Mouse (Mus musculus) intestine, postnatal 0 days (tissue): Measurements from ENCODE around the gene Ccr1l1. TPM values are rescaled to one million over a fixed set of nuclear protein-coding genes. Genes with fewer than 3 reads are reported as not detected.
A peak's percentile ranks its signal among the peaks of the same experiment; 100 is the strongest.

Source experiments
- ATAC-seq: fragments of 200-750 bp; cut with Nextera tagmentation; 2 replicates; pipeline ENCODE4 v1.8.0; 2017; ENCODE audit warnings: mild to moderate bottlenecking, moderate TSS enrichment, moderate library complexity
- H3K27ac ChIP-seq: fragments of 300-500 bp; sonication (generic); 2 replicates; pipeline ENCODE4 v1.5.1; 2014; ENCODE audit warnings: mild to moderate bottlenecking, low read depth, low read length, moderate library complexity
- H3K27me3 ChIP-seq: fragments of 300-500 bp; sonication (generic); replicated peaks from 2 replicates; pipeline ENCODE4 v1.6.1; 2014; ENCODE audit warnings: low read length, mixed read lengths; ENCODE audit not compliant: control insufficient read depth, insufficient read depth
- H3K36me3 ChIP-seq: fragments of 300-500 bp; sonication (generic); 2 replicates; pipeline ENCODE4 v1.6.1; 2014; ENCODE audit warnings: mild to moderate bottlenecking, moderate library complexity; ENCODE audit not compliant: control insufficient read depth, insufficient read depth
- H3K4me1 ChIP-seq: fragments of 300-500 bp; sonication (generic); replicated peaks from 2 replicates; pipeline ENCODE4 v1.6.1; 2014; ENCODE audit warnings: antibody characterized with exemption, low read length, mixed read lengths; ENCODE audit not compliant: control insufficient read depth, insufficient read depth
- H3K4me2 ChIP-seq: fragments of 300-500 bp; sonication (generic); replicated peaks from 2 replicates; pipeline ENCODE4 v1.6.1; 2014; ENCODE audit warnings: low read depth, mild to moderate bottlenecking, moderate library complexity
- H3K4me3 ChIP-seq: fragments of 300-500 bp; sonication (generic); 2 replicates; pipeline ENCODE4 v1.5.1; 2014; ENCODE audit warnings: low read depth, low read length
- H3K9ac ChIP-seq: fragments of 300-500 bp; sonication (generic); 2 replicates; pipeline ENCODE4 v1.6.1; 2014; ENCODE audit warnings: mild to moderate bottlenecking, low read depth, low read length
- H3K9me3 ChIP-seq: fragments of 300-500 bp; sonication (generic); 2 replicates; pipeline ENCODE4 v1.6.1; 2016; ENCODE audit warnings: mixed run types; ENCODE audit not compliant: control insufficient read depth
- CTCF ChIP-seq: sonication (generic); IDR thresholded peaks from 2 replicates; pipeline ENCODE4 v1.5.1; 2016; ENCODE audit warnings: low read depth, mild to moderate bottlenecking, control low read depth, antibody characterized with exemption, moderate library complexity
- WGBS: fragments of 180-500 bp; shearing (Covaris S2); extraction: QIAGEN DNeasy Blood & Tissue Kit; methylation state at CpG from one replicate; pipeline ENCODE4 v1.1.7; 2014; 5-methylcytosine and 5-hydroxymethylcytosine counted together
- polyA plus RNA-seq: library from polyadenylated mRNA; unstranded; fragments of >200 nt; fragmentation: Nextera tagmentation; extraction: Ambion mirVana; gene quantifications from 2 replicates; pipeline ENCODE4 v1.2.1, GENCODE M21; 2015

Gene Ccr1l1
- polyA plus RNA-seq, 1 experiment from 2014 or later: not detected

DNA sequence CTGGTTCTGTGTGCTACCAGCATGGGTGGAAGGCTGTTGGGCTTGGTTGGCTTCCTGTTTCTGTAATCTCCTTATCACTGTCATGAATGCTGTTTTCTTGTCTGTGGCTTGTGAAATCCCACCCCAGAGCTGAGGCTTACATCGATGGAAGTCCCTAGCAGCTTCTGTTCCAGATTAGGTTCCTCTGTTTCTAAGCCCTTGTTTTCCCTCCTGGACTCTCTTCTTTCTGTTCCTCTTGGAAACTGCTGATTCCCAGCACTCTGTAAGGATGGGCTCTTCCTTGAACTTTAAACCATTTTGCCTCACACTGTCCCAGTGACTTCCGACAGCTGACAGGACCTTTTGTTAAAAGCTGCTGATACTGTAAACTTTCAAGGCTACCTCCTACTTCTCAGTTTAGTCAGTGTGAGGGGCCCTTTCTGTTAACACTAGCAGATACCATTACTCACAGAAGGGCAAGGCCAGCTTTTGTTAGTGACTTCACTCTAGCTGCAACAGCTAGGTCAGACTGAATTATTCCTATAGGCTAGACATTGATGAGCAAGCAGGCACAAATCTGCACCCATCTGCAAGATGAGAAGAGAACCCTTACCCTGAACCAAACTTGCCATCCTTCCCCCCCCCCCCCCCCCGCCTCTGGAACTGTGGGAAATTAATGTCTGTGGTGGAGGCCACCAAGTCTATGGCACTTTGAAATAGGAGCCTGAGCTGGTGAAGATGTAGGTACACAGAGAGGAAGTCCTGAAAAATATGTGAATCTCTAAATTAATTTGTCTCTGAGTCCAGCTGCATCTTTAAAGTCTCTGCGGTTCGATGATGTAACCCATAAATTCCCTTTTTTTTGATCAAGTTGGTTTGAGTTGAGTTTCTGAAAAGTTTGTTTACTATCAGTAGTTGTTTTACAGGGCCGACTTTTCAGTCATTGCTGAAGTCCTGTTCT is 46.2 kb downstream of the Ccr1l1 start:
- H3K9me3 ChIP-seq: no peaks in the 10 kb centered on the region
- no peaks in the 10 kb centered on the region for H3K4me1 ChIP-seq
- no peak overlapping the region for H3K27ac ChIP-seq
- 47% methylated on average over 6 of the region's 6 CpGs for WGBS
- no peak overlapping the region for H3K9ac ChIP-seq
- H3K4me3 ChIP-seq: no peak overlapping the region
- H3K27me3 ChIP-seq: no peaks in the 10 kb centered on the region
- ATAC-seq: peak; percentile 48; the same call in 1 of the 2 replicates
- no peak overlapping the region for H3K4me2 ChIP-seq
- H3K36me3 ChIP-seq: no peaks in the 10 kb centered on the region
- TF ChIP-seq CTCF: no peak

GRCm38 (mm10) chr9:123930926-123931325 is 47.3 kb downstream of the Ccr1l1 start:
- Histone ChIP-seq H3K27me3 (no peaks in the 10 kb centered on the region), H3K4me2 (no peak overlapping the region), H3K27ac (no peak overlapping the region), H3K36me3 (no peaks in the 10 kb centered on the region), H3K9me3 (no peaks in the 10 kb centered on the region), H3K4me1 (no peaks in the 10 kb centered on the region), H3K4me3 (no peak overlapping the region), H3K9ac (no peak overlapping the region)
- 62% methylated on average over 3 of the region's 3 CpGs for WGBS
- no peak for ATAC-seq
- no peak for TF ChIP-seq CTCF

DNA sequence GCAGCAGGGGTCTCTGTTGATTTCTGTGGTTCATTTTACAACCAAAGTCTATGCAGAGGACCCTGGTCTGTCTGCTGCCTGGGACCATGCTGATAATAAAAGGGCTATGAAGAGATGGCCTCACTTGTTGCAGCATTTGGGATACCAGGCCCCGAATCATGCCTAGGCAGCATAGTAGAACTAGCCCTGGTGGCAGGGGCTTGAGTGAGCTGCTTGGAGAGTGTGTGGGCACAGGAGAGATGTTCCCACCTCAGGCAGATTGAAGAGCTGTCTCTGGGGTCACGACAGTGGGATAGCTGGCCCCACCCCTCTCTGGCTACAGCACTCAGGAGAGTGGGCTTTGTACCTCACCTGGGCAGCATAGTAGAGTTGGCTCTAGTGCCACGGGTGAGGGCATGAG is 47.7 kb downstream of the Ccr1l1 start:
- Histone ChIP-seq H3K27ac (no peak overlapping the region), H3K9me3 (no peaks in the 10 kb centered on the region), H3K4me2 (no peak overlapping the region), H3K9ac (no peak overlapping the region), H3K36me3 (no peaks in the 10 kb centered on the region), H3K4me3 (no peak overlapping the region), H3K27me3 (no peaks in the 10 kb centered on the region), H3K4me1 (no peaks in the 10 kb centered on the region)
- no peak for TF ChIP-seq CTCF
- WGBS: 77% methylated on average over 3 of the region's 3 CpGs
- no peak for ATAC-seq

DNA sequence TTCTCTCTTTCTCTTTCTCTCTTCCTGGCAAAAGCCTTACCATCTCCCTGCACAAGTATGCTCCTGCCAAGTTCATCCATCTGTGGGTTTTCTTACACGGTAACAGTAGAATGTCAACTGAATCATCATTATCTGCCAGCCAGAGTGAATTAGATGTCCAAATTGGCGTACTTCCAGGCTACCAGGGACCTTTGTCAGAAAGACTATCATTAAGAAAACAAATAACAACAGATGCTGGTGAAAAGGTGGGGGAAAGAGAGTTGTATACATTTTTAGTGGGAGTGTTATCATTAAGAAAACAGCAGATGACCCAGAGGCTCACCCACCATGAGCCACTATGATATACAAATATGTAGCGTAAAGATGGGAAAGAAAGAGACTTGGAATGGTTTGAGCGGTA is 48.3 kb downstream of the Ccr1l1 start:
- no peak overlapping the region for H3K27ac ChIP-seq

GRCm38 (mm10) chr9:123928759-123929246 is 49.4 kb downstream of the Ccr1l1 start:
- Histone ChIP-seq H3K4me1 (no peaks in the 10 kb centered on the region), H3K4me3 (no peak overlapping the region), H3K27me3 (no peaks in the 10 kb centered on the region), H3K4me2 (no peak overlapping the region), H3K27ac (no peak overlapping the region), H3K36me3 (no peaks in the 10 kb centered on the region), H3K9ac (no peak overlapping the region), H3K9me3 (no peaks in the 10 kb centered on the region)
- no peak for ATAC-seq
- TF ChIP-seq CTCF: peak; percentile 38; the same call in 1 of the 2 replicates
- 34% methylated on average over 8 of the region's 8 CpGs for WGBS

More for the DNA sequence above, 48.3 kb downstream of the Ccr1l1 start:
- no peak overlapping the region for H3K4me2 ChIP-seq
- no peaks in the 10 kb centered on the region for H3K4me1 ChIP-seq
- H3K27me3 ChIP-seq: no peaks in the 10 kb centered on the region
- no peaks in the 10 kb centered on the region for H3K9me3 ChIP-seq
- no peak for ATAC-seq
- WGBS: 75% methylated on average over 4 of the region's 4 CpGs
- TF ChIP-seq CTCF: no peak
- H3K9ac ChIP-seq: no peak overlapping the region
- no peak overlapping the region for H3K4me3 ChIP-seq
- no peaks in the 10 kb centered on the region for H3K36me3 ChIP-seq

- 42% methylated on average over 12 of the region's 12 CpGs for WGBS
- no peak overlapping the region for H3K4me3 ChIP-seq
- no peak for TF ChIP-seq CTCF
- H3K4me1 ChIP-seq: no peaks in the 10 kb centered on the region
- H3K9ac ChIP-seq: no peak overlapping the region
- no peaks in the 10 kb centered on the region for H3K9me3 ChIP-seq
- H3K27ac ChIP-seq: no peak overlapping the region
- H3K4me2 ChIP-seq: peak overlapping the region; percentile 25
- no peak for ATAC-seq
- H3K36me3 ChIP-seq: no peaks in the 10 kb centered on the region
- H3K27me3 ChIP-seq: no peaks in the 10 kb centered on the region
Measured at GRCm38 (mm10) chr9:123928118-123928758, 50.0 kb downstream of the Ccr1l1 start.
